Mouse (Mus musculus) myocyte (in vitro differentiated cells): ENCODE data around the gene Rapgef5.

Experiments
- E2F4 ChIP-seq: IDR thresholded peaks from one replicate; pipeline ENCODE4 v1.6.1; 2011; ENCODE audit warnings: mild to moderate bottlenecking, control low read depth, moderate library complexity; ENCODE audit not compliant: insufficient read depth
- MAX ChIP-seq: IDR thresholded peaks from one replicate; pipeline ENCODE4 v1.6.1; 2011; ENCODE audit warnings: low read depth, mild to moderate bottlenecking, control low read depth
- MYOD1 ChIP-seq, 3 experiments: IDR thresholded peaks; one replicate each; pipeline ENCODE4 v1.6.1; 2011; ENCODE audit warnings: control low read depth in 2 of 3, low read depth in 2 of 3, mild to moderate bottlenecking in 2 of 3, moderate library complexity in 1 of 3; ENCODE audit not compliant: insufficient read length in 2 of 3, control insufficient read depth in 1 of 3
- POLR2A ChIP-seq: IDR thresholded peaks from one replicate; pipeline ENCODE4 v1.6.1; 2011; ENCODE audit warnings: low read depth, mild to moderate bottlenecking, control low read depth, moderate library complexity; ENCODE audit not compliant: insufficient read length
- TCF3 ChIP-seq: IDR thresholded peaks from one replicate; pipeline ENCODE4 v1.6.1; 2011; ENCODE audit warnings: low read depth, control low read depth; ENCODE audit not compliant: insufficient read length
- USF1 ChIP-seq: IDR thresholded peaks from one replicate; pipeline ENCODE4 v1.6.1; 2011; ENCODE audit warnings: low read depth, mild to moderate bottlenecking, control low read depth, moderate library complexity

DNA sequence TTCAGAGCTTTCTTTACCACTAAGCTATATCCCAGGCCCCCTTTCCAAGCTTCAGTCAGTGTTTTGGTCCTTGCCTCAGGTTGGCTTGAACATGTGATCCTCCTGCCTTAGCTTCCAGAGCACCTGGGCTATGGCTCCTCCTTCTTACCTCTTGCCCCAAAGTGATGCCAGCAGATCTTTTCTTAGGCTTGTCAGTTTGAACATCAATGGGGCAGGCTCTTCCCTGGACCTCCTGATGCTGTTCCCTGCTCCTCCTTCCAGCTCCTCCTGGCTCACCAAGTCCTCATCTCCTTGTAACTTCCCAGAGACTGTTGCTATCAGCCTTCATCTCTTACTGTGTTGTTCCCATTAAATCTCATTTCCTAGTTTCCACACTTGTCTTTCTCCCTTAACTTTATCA lies 169.1 kb downstream of the Rapgef5 start:
- TF ChIP-seq USF1 = no peak
- TF ChIP-seq POLR2A = no peak
- no peak for TF ChIP-seq E2F4
- TF ChIP-seq MAX = no peak
- no peak for TF ChIP-seq TCF3
- TF ChIP-seq MYOD1 (IDR thresholded peaks at IDR 0.05; ENCODE audit: control insufficient read depth in 1 of 3, insufficient read length in 2 of 3, low read depth in 2 of 3) = no peak
